Mouse (Mus musculus) CH12.LX (cell line): ENCODE data around the gene Gprin2. TPM values are rescaled to one million over a fixed set of nuclear protein-coding genes. Genes with fewer than 3 reads are reported as not detected.
A peak's percentile ranks its signal among the peaks of the same experiment; 100 is the strongest.

Source experiments
- DNase-seq: peaks from one replicate; pipeline ENCODE4 v3.0.0-alpha.2; 2013; ENCODE audit errors: extremely low read depth
- H3K27ac ChIP-seq: 2 replicates; pipeline ENCODE4 v1.5.1; 2012; ENCODE audit warnings: low read depth, mild to moderate bottlenecking, control low read depth, moderate library complexity; ENCODE audit not compliant: insufficient read depth
- H3K27me3 ChIP-seq: replicated peaks from 2 replicates; pipeline ENCODE3; 2012; ENCODE audit warnings: inconsistent platforms
- H3K36me3 ChIP-seq, 2 experiments: replicated peaks in 1 of 2; 2 replicates each; pipeline versions ENCODE3 to v1.6.1; 2012; ENCODE audit warnings: inconsistent platforms in 1 of 2, low read length in 1 of 2, mild to moderate bottlenecking in 1 of 2, mixed read lengths in 1 of 2, moderate library complexity in 1 of 2; ENCODE audit not compliant: control insufficient read depth in 1 of 2, insufficient read depth in 1 of 2
- H3K4me1 ChIP-seq, 2 experiments: 2 replicates each; pipeline ENCODE4 v1.6.1; 2012; ENCODE audit warnings: inconsistent platforms in 1 of 2, moderate library complexity in 1 of 2; ENCODE audit not compliant: insufficient read depth in 2 of 2, control insufficient read depth in 1 of 2
- H3K4me2 ChIP-seq: 2 replicates; pipeline ENCODE4 v1.6.1; 2012; ENCODE audit warnings: low read depth, mild to moderate bottlenecking, control low read depth; ENCODE audit not compliant: poor library complexity, insufficient read depth, severe bottlenecking
- H3K4me3 ChIP-seq, 3 experiments: fragments of 150-350 bp in 1 of 3; sonication (generic) in 1 of 3; replicated peaks in 1 of 3; 2 replicates each; pipeline versions ENCODE3 to v1.5.1; 2011 to 2012; ENCODE audit warnings: low read depth in 2 of 3, low read length in 2 of 3, mild to moderate bottlenecking in 2 of 3, moderate library complexity in 2 of 3, control low read depth in 1 of 3, improper control_type of control experiment in 1 of 3, inconsistent platforms in 1 of 3, mixed read lengths in 1 of 3; ENCODE audit not compliant: poor library complexity in 1 of 3
- H3K79me2 ChIP-seq: replicated peaks from 2 replicates; pipeline ENCODE4 v1.6.1; 2012; ENCODE audit warnings: mild to moderate bottlenecking, moderate library complexity; ENCODE audit not compliant: control insufficient read depth, poor library complexity, insufficient read depth, severe bottlenecking; ENCODE audit errors: extremely low read depth
- H3K9ac ChIP-seq: 2 replicates; pipeline ENCODE4 v1.6.1; 2012; ENCODE audit warnings: low read depth, mild to moderate bottlenecking, control low read depth, moderate library complexity; ENCODE audit not compliant: insufficient read depth
- H3K9me3 ChIP-seq: replicated peaks from 2 replicates; pipeline ENCODE3; 2012; ENCODE audit warnings: low read length, inconsistent platforms, mixed read lengths
- BHLHE40 ChIP-seq: IDR thresholded peaks from 2 replicates; pipeline ENCODE4 v1.6.1; 2011; ENCODE audit warnings: mild to moderate bottlenecking, low read depth, low read length, improper control_type of control experiment
- CHD2 ChIP-seq: IDR thresholded peaks from 2 replicates; pipeline ENCODE4 v1.6.1; 2011; ENCODE audit warnings: low read length, improper control_type of control experiment
- CTCF ChIP-seq, 2 experiments: IDR thresholded peaks in 1 of 2; conservative IDR thresholded peaks in 1 of 2; 2 replicates each; pipeline ENCODE4 v1.5.1; 2011 to 2012; ENCODE audit warnings: low read depth in 2 of 2, low read length in 2 of 2, improper control_type of control experiment in 1 of 2, inconsistent platforms in 1 of 2, mild to moderate bottlenecking in 1 of 2, moderate library complexity in 1 of 2
- E2F4 ChIP-seq: IDR thresholded peaks from 2 replicates; pipeline ENCODE4 v1.6.1; 2011; ENCODE audit warnings: low read depth, low read length, improper control_type of control experiment; ENCODE audit not compliant: insufficient replicate concordance
- ELF1 ChIP-seq: IDR thresholded peaks from 2 replicates; pipeline ENCODE4 v1.6.1; 2014; ENCODE audit warnings: low read depth, mild to moderate bottlenecking, inconsistent platforms, low read length, improper control_type of control experiment
- GABPA ChIP-seq: IDR thresholded peaks from 2 replicates; pipeline ENCODE4 v1.6.1; 2012; ENCODE audit warnings: low read depth, low read length, improper control_type of control experiment, inconsistent platforms; ENCODE audit not compliant: insufficient replicate concordance
- IRF4 ChIP-seq: IDR thresholded peaks from 2 replicates; pipeline ENCODE4 v1.6.1; 2014; ENCODE audit warnings: low read depth, mild to moderate bottlenecking, inconsistent platforms, low read length, improper control_type of control experiment
- JUN ChIP-seq: IDR thresholded peaks from 2 replicates; pipeline ENCODE4 v1.6.1; 2011; ENCODE audit warnings: low read depth, mild to moderate bottlenecking, low read length, improper control_type of control experiment, moderate library complexity; ENCODE audit not compliant: insufficient read depth
- JUND ChIP-seq: conservative IDR thresholded peaks from 2 replicates; pipeline ENCODE4 v1.6.1; 2011; ENCODE audit warnings: low read depth, low read length, improper control_type of control experiment
- KAT2A ChIP-seq: IDR thresholded peaks from 2 replicates; pipeline ENCODE4 v1.6.1; 2012; ENCODE audit warnings: low read length, improper control_type of control experiment, inconsistent platforms; ENCODE audit not compliant: insufficient replicate concordance
- MAZ ChIP-seq: IDR thresholded peaks from 2 replicates; pipeline ENCODE4 v1.6.1; 2012; ENCODE audit warnings: low read depth, mild to moderate bottlenecking, inconsistent platforms, low read length, improper control_type of control experiment, moderate library complexity
- MEF2A ChIP-seq: IDR thresholded peaks from 2 replicates; pipeline ENCODE4 v1.6.1; 2014; ENCODE audit warnings: low read depth, mild to moderate bottlenecking, inconsistent platforms, low read length, improper control_type of control experiment, borderline replicate concordance
- MYC ChIP-seq: IDR thresholded peaks from 2 replicates; pipeline ENCODE4 v1.6.1; 2011; ENCODE audit warnings: low read depth, mild to moderate bottlenecking, improper control_type of control experiment, low read length
- NRF1 ChIP-seq: IDR thresholded peaks from 2 replicates; pipeline ENCODE4 v1.6.1; 2014; ENCODE audit warnings: low read depth, mild to moderate bottlenecking, inconsistent platforms, low read length, improper control_type of control experiment, moderate library complexity
- POLR2A ChIP-seq: IDR thresholded peaks from 2 replicates; pipeline ENCODE4 v1.6.1; 2011; ENCODE audit warnings: low read depth, mild to moderate bottlenecking, improper control_type of control experiment, low read length
- POLR2AphosphoS2 ChIP-seq: IDR thresholded peaks from 2 replicates; pipeline ENCODE4 v1.6.1; 2011; ENCODE audit warnings: low read depth, low read length, improper control_type of control experiment
- RCOR1 ChIP-seq: conservative IDR thresholded peaks from 2 replicates; pipeline ENCODE4 v1.6.1; 2012; ENCODE audit warnings: low read depth, mild to moderate bottlenecking, inconsistent platforms, low read length, improper control_type of control experiment
- SIN3A ChIP-seq: IDR thresholded peaks from 2 replicates; pipeline ENCODE4 v1.6.1; 2012; ENCODE audit warnings: low read length, improper control_type of control experiment, inconsistent platforms
- SMC3 ChIP-seq: IDR thresholded peaks from 2 replicates; pipeline ENCODE4 v1.6.1; 2011; ENCODE audit warnings: low read depth, low read length, improper control_type of control experiment
- TCF12 ChIP-seq: IDR thresholded peaks from 2 replicates; pipeline ENCODE4 v1.6.1; 2014; ENCODE audit warnings: low read depth, mild to moderate bottlenecking, inconsistent platforms, low read length, improper control_type of control experiment
- UBTF ChIP-seq: IDR thresholded peaks from 2 replicates; pipeline ENCODE4 v1.6.1; 2012; ENCODE audit warnings: low read depth, mild to moderate bottlenecking, inconsistent platforms, low read length, improper control_type of control experiment, moderate library complexity
- USF1 ChIP-seq: IDR thresholded peaks from 2 replicates; pipeline ENCODE4 v1.6.1; 2014; ENCODE audit warnings: low read depth, mild to moderate bottlenecking, inconsistent platforms, low read length, improper control_type of control experiment
- USF2 ChIP-seq: conservative IDR thresholded peaks from 2 replicates; pipeline ENCODE4 v1.6.1; 2011; ENCODE audit warnings: low read depth, low read length, improper control_type of control experiment
- ZMIZ1 ChIP-seq: IDR thresholded peaks from 2 replicates; pipeline ENCODE4 v1.6.1; 2012; ENCODE audit warnings: low read depth, mild to moderate bottlenecking, inconsistent platforms, low read length, improper control_type of control experiment
- ZNF384 ChIP-seq: IDR thresholded peaks from 2 replicates; pipeline ENCODE4 v1.6.1; 2012; ENCODE audit warnings: low read depth, low read length, improper control_type of control experiment, inconsistent platforms
- dilution Hi-C: fragments of 300-500 bp; cut with MboI; formaldehyde crosslinking; loops from 2 replicates; pipeline ENCODE4 v1.14.3; 2020; ENCODE audit warnings: low sequenced_read_pairs; ENCODE audit not compliant: extremely low pct_unique_long_range_greater_than_20kb, extremely low pct_ligation_motif_present
- in situ Hi-C: fragments of 300-500 bp; cut with MboI; formaldehyde crosslinking; loops from 3 replicates; pipeline ENCODE4 v1.14.3; 2019; ENCODE audit warnings: low sequenced_read_pairs, low pct_ligation_motif_present, low pct_unique_long_range_greater_than_20kb, mixed read lengths
- polyA plus RNA-seq: library from polyadenylated mRNA; unstranded; fragments of >175 nt; gene quantifications from 2 replicates; pipeline ENCODE4 v1.2.1, GENCODE M21; 2012; ENCODE audit warnings: low read depth; ENCODE audit not compliant: insufficient read length
- total RNA-seq, 2 experiments: library from RNA; depleted of rRNA; stranded (reverse); fragments of 300-350 nt in 1 of 2; fragments of >200 nt in 1 of 2; gene quantifications; 2 replicates each; pipeline ENCODE4 v1.2.3; 2012 to 2014

The Gprin2 gene
- total and polyA plus RNA-seq, 3 experiments = 0.04 to 0.21 (median 0.16) TPM

DNA sequence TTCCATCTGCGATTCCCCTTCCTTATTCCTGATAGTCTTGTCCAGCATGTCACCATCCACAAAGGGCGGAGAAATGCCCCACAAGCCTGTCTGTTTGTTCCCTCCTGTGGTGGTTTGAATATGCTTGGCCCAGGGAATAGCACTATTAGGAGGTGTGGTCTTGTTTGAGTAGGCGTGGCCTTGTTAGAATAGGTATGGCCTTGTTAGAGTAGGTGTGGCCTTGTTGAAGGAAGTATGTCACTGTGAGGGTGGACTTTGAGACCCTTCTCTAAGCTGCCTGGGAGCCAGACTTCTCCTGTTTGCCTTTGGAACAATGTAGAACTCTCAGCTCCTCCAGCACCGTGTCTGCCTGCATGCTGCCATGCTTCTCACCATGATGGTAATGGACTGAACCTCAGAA lies 8.5 kb upstream of the Gprin2 start:
- H3K27ac ChIP-seq = no peak overlapping the region
- peaks cover 3% of the 10 kb centered on the region for H3K9me3 ChIP-seq
- no peaks in the 10 kb centered on the region for H3K79me2 ChIP-seq
- H3K27me3 ChIP-seq = peaks cover 16% of the 10 kb centered on the region
- in situ Hi-C loops (no loop called here), dilution Hi-C loops (no loop called here)
- no peak for TF ChIP-seq E2F4
- TF ChIP-seq POLR2A = no peak
- no peak for TF ChIP-seq MEF2A
- TF ChIP-seq ELF1 = no peak
- no peak for TF ChIP-seq RCOR1
- TF ChIP-seq POLR2AphosphoS2 = no peak
- TF ChIP-seq USF1 = no peak
- H3K36me3 ChIP-seq = no peaks in the 10 kb centered on the region
- H3K9ac ChIP-seq = no peak overlapping the region
- peaks cover 8 to 24% of the 10 kb centered on the region in 2 experiments for H3K4me1 ChIP-seq
- no peak for DNase-seq
- no peak overlapping the region for H3K4me3 ChIP-seq
- H3K4me2 ChIP-seq = no peak overlapping the region

DNA sequence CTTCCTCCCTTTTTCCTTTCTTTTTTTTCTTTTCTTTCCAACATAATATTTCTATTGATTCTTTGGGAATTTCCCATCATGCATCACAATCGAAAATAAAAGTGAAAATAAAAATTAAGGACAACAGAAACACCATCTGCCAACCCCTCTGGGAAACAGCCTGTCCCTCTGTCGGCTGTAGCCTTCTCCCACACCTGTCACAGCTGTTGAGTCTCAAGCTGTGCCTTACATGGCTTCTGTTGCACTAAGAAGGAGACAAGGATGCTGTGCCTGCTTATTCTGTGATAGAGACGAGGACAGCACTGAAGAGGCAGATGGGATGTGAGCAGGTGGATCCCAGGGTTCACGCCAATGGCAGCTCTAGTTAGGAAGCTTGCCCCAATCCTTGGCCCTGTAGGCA lies 7.6 kb upstream of the Gprin2 start:
- dilution Hi-C loops = no loop called here

DNA sequence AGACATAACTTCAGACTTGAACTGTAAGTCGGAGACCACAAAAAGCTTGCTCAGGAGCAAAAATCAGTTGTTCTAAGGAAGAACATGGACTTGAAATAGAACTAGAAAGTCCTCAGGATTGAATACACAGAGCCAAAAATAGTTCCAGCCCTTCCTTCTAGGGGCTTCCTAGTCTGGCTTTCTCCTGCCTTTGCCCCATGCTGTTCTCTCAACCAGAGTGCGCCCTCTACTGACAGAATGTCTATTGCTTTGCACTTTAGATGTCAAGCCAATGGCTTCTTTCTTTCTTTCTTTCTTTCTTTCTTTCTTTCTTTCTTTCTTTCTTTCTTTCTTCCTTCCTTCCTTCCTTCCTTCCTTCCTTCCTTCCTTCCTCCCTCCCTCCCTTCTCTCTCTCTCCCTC lies 7.2 kb upstream of the Gprin2 start:
- dilution Hi-C loops (no loop called here), in situ Hi-C loops (no loop called here)
- Histone ChIP-seq H3K79me2 (no peaks in the 10 kb centered on the region), H3K27me3 (peaks cover 28% of the 10 kb centered on the region), H3K36me3 (no peaks in the 10 kb centered on the region), H3K4me3 (peak overlapping the region in 1 of 3 experiments; percentile 35), H3K9ac (no peak overlapping the region), H3K4me1 (peaks cover 8 to 20% of the 10 kb centered on the region in 2 experiments), H3K4me2 (peak overlapping the region; percentile 94), H3K9me3 (peaks cover 3% of the 10 kb centered on the region), H3K27ac (no peak overlapping the region)
- peak; percentile 80 for DNase-seq
- TF ChIP-seq ZMIZ1 (no peak), CTCF (conservative IDR thresholded peaks at IDR 0.05 in 1 of 2, IDR thresholded peaks at IDR 0.05 in 1 of 2; ENCODE audit: low read depth in 2 of 2, low read length in 2 of 2) (peak; percentile 69 to 82), E2F4 (no peak), BHLHE40 (no peak), POLR2A (no peak), NRF1 (no peak), POLR2AphosphoS2 (no peak), ZNF384 (no peak), SMC3 (peak; percentile 66), JUN (no peak), UBTF (no peak), ELF1 (0 out of 2 replicates have a peak, but pooled peaks have one; percentile 16), IRF4 (no peak), MYC (0 out of 2 replicates have a peak, but pooled peaks have one; percentile 25), JUND (no peak), SIN3A (no peak; the same call in 1 of the 2 replicates), USF2 (no peak), GABPA (no peak), CHD2 (no peak), MAZ (no peak; the same call in 1 of the 2 replicates), KAT2A (no peak), TCF12 (no peak)

More for the DNA sequence above, 7.6 kb upstream of the Gprin2 start:
- H3K4me3 ChIP-seq = no peak overlapping the region
- H3K9me3 ChIP-seq = peaks cover 3% of the 10 kb centered on the region
- DNase-seq = no peak
- H3K4me1 ChIP-seq = peaks cover 8 to 20% of the 10 kb centered on the region in 2 experiments
- no peak overlapping the region for H3K9ac ChIP-seq
- no peak overlapping the region for H3K4me2 ChIP-seq
- no peaks in the 10 kb centered on the region for H3K36me3 ChIP-seq
- TF ChIP-seq TCF12 (0 out of 2 replicates have a peak, but pooled peaks have one; percentile 9), USF1 (no peak)
- H3K27me3 ChIP-seq = peaks cover 23% of the 10 kb centered on the region
- H3K27ac ChIP-seq = no peak overlapping the region
- in situ Hi-C loops = no loop called here
- H3K79me2 ChIP-seq = no peaks in the 10 kb centered on the region
